Mouse (Mus musculus): ENCODE measurements at regions not wholly inside any gene's neighbourhood (a gene's known extent, or its start where the extent isn't known, plus 50 kb on each side); places are given as distances from the start of the nearest gene placed in this dataset.
A peak's percentile ranks its signal among the peaks of the same experiment; 100 is the strongest.
"Not testable (repeated sequence)": the region's sequence is repeated elsewhere in the genome, so short reads cannot be mapped to it uniquely, and the experiment has no call there.

GRCm38 (mm10) chr4:45622017-45622416 is 89.7 kb upstream of the Shb start:
- no peaks in the 10 kb centered on the region for H3K9me3 ChIP-seq (replicated peaks; ENCODE audit: insufficient read depth, low read length)
- TF ChIP-seq RAD21 (IDR thresholded peaks at IDR 0.05; ENCODE audit: low read depth, low read length) (peak; percentile 33), GABPA (IDR thresholded peaks at IDR 0.05; ENCODE audit: low read depth, low read length) (no peak), CTCF (IDR thresholded peaks at IDR 0.05 in 2 of 3, conservative IDR thresholded peaks at IDR 0.05 in 1 of 3; ENCODE audit: control insufficient read depth in 1 of 3, insufficient read depth in 1 of 3, low read depth in 2 of 3, low read length in 3 of 3, poor library complexity in 1 of 3, severe bottlenecking in 1 of 3) (peak in 2 of 3 experiments; percentile 9 to 46; a peak in 2 of 6 replicates), SMC3 (IDR thresholded peaks at IDR 0.05; ENCODE audit: low read depth, low read length) (peak; percentile 51)
- H3K9ac ChIP-seq (ENCODE audit: control insufficient read depth, low read depth, low read length, poor library complexity, severe bottlenecking), result no peak overlapping the region
- no peaks in the 10 kb centered on the region for H3K36me3 ChIP-seq (ENCODE audit: control insufficient read depth in 1 of 2, insufficient read depth in 2 of 2, low read length in 2 of 2)
- no peaks in the 10 kb centered on the region for H3K79me2 ChIP-seq (ENCODE audit: control insufficient read depth, insufficient read depth, low read length, poor library complexity)
- no peak overlapping the region for H3K27ac ChIP-seq (ENCODE audit: control insufficient read depth, low read depth, low read length)
- H3K4me1 ChIP-seq (ENCODE audit: control insufficient read depth in 1 of 2, insufficient read depth in 2 of 2, low read length in 2 of 2), result no peaks in the 10 kb centered on the region
- peaks cover 3 to 11% of the 10 kb centered on the region in 2 experiments; a peak in 3 of 4 replicates for H3K27me3 ChIP-seq (ENCODE audit: control insufficient read depth in 1 of 2, insufficient read depth in 2 of 2, low read length in 2 of 2)
- peak; percentile 35 for DNase-seq (ENCODE audit: low read depth, low spot score)
- H3K4me3 ChIP-seq (ENCODE audit: control insufficient read depth in 1 of 2, insufficient read depth in 1 of 2, low read depth in 2 of 2, low read length in 2 of 2), result no peak overlapping the region

GRCm38 (mm10) chr4:45617126-45617525 is 84.9 kb upstream of the Shb start:
- no peaks in the 10 kb centered on the region for H3K79me2 ChIP-seq (ENCODE audit: control insufficient read depth, insufficient read depth, low read length, poor library complexity)
- no peaks in the 10 kb centered on the region for H3K9me3 ChIP-seq (replicated peaks; ENCODE audit: insufficient read depth, low read length)
- no peak overlapping the region for H3K9ac ChIP-seq (ENCODE audit: control insufficient read depth, low read depth, low read length, poor library complexity, severe bottlenecking)
- no peak overlapping the region for H3K4me3 ChIP-seq (ENCODE audit: control insufficient read depth in 1 of 2, insufficient read depth in 1 of 2, low read depth in 2 of 2, low read length in 2 of 2)
- H3K27ac ChIP-seq (ENCODE audit: control insufficient read depth, low read depth, low read length), result no peak overlapping the region
- DNase-seq (ENCODE audit: low read depth, low spot score), result no peak
- H3K36me3 ChIP-seq (ENCODE audit: control insufficient read depth in 1 of 2, insufficient read depth in 2 of 2, low read length in 2 of 2), result no peaks in the 10 kb centered on the region
- H3K4me1 ChIP-seq (ENCODE audit: control insufficient read depth in 1 of 2, insufficient read depth in 2 of 2, low read length in 2 of 2), result no peaks in the 10 kb centered on the region
- TF ChIP-seq NELFE (IDR thresholded peaks at IDR 0.05; ENCODE audit: low read depth, low read length) (no peak), ELF1 (IDR thresholded peaks at IDR 0.05; ENCODE audit: low read depth, low read length) (no peak), RCOR1 (IDR thresholded peaks at IDR 0.05; ENCODE audit: low read depth, low read length) (no peak), ZNF384 (IDR thresholded peaks at IDR 0.05; ENCODE audit: low read depth, low read length) (no peak), GABPA (IDR thresholded peaks at IDR 0.05; ENCODE audit: low read depth, low read length) (no peak), MAZ (IDR thresholded peaks at IDR 0.05; ENCODE audit: low read depth, low read length) (no peak), MAX (IDR thresholded peaks at IDR 0.05; ENCODE audit: low read length) (no peak)
- H3K27me3 ChIP-seq (ENCODE audit: control insufficient read depth in 1 of 2, insufficient read depth in 2 of 2, low read length in 2 of 2), result peaks cover 2 to 4% of the 10 kb centered on the region in 2 experiments

- H3K79me2 ChIP-seq (ENCODE audit: control insufficient read depth, insufficient read depth, low read length, poor library complexity); DNase-seq (ENCODE audit: low read depth, low spot score); H3K27me3 ChIP-seq (ENCODE audit: control insufficient read depth in 1 of 2, insufficient read depth in 2 of 2, low read length in 2 of 2); H3K27ac ChIP-seq (ENCODE audit: control insufficient read depth, low read depth, low read length); H3K36me3 ChIP-seq (ENCODE audit: control insufficient read depth in 1 of 2, insufficient read depth in 2 of 2, low read length in 2 of 2); H3K4me1 ChIP-seq (ENCODE audit: control insufficient read depth in 1 of 2, insufficient read depth in 2 of 2, low read length in 2 of 2); H3K4me3 ChIP-seq (ENCODE audit: control insufficient read depth in 1 of 2, insufficient read depth in 1 of 2, low read depth in 2 of 2, low read length in 2 of 2); H3K9me3 ChIP-seq (replicated peaks; ENCODE audit: insufficient read depth, low read length); H3K9ac ChIP-seq (ENCODE audit: control insufficient read depth, low read depth, low read length, poor library complexity, severe bottlenecking): not testable (repeated sequence)
Measured at GRCm38 (mm10) chr4:45613498-45613897, 81.2 kb upstream of the Shb start.

GRCm38 (mm10) chr4:45612132-45612531 is 79.9 kb upstream of the Shb start:
- peaks cover 4% of the 10 kb centered on the region in 2 experiments for H3K27me3 ChIP-seq (ENCODE audit: control insufficient read depth in 1 of 2, insufficient read depth in 2 of 2, low read length in 2 of 2)
- TF ChIP-seq MAZ (IDR thresholded peaks at IDR 0.05; ENCODE audit: low read depth, low read length), result peak; percentile 95
- TF ChIP-seq SMC3 (IDR thresholded peaks at IDR 0.05; ENCODE audit: low read depth, low read length), result peak; percentile 88
- TF ChIP-seq ZNF384 (IDR thresholded peaks at IDR 0.05; ENCODE audit: low read depth, low read length), result no peak
- peak; percentile 31; the same call in 1 of the 2 replicates for TF ChIP-seq ZC3H11A (IDR thresholded peaks at IDR 0.05; ENCODE audit: low read depth, low read length)
- TF ChIP-seq CTCF (IDR thresholded peaks at IDR 0.05 in 2 of 3, conservative IDR thresholded peaks at IDR 0.05 in 1 of 3; ENCODE audit: control insufficient read depth in 1 of 3, insufficient read depth in 1 of 3, low read depth in 2 of 3, low read length in 3 of 3, poor library complexity in 1 of 3, severe bottlenecking in 1 of 3), result peak; percentile 57 to 80 (median 78)
- TF ChIP-seq ZKSCAN1 (IDR thresholded peaks at IDR 0.05; ENCODE audit: low read depth, low read length), result no peak
- peak; percentile 64 for TF ChIP-seq RAD21 (IDR thresholded peaks at IDR 0.05; ENCODE audit: low read depth, low read length)
- H3K9ac ChIP-seq (ENCODE audit: control insufficient read depth, low read depth, low read length, poor library complexity, severe bottlenecking), result no peak overlapping the region
- H3K27ac ChIP-seq (ENCODE audit: control insufficient read depth, low read depth, low read length), result no peak overlapping the region
- H3K36me3 ChIP-seq (ENCODE audit: control insufficient read depth in 1 of 2, insufficient read depth in 2 of 2, low read length in 2 of 2), result no peaks in the 10 kb centered on the region
- no peaks in the 10 kb centered on the region for H3K4me1 ChIP-seq (ENCODE audit: control insufficient read depth in 1 of 2, insufficient read depth in 2 of 2, low read length in 2 of 2)
- no peaks in the 10 kb centered on the region for H3K79me2 ChIP-seq (ENCODE audit: control insufficient read depth, insufficient read depth, low read length, poor library complexity)
- H3K4me3 ChIP-seq (ENCODE audit: control insufficient read depth in 1 of 2, insufficient read depth in 1 of 2, low read depth in 2 of 2, low read length in 2 of 2), result no peak overlapping the region
- DNase-seq (ENCODE audit: low read depth, low spot score), result peak; percentile 56
- H3K9me3 ChIP-seq (replicated peaks; ENCODE audit: insufficient read depth, low read length), result no peaks in the 10 kb centered on the region
